Mouse (Mus musculus) C2C12 (cell line): Measurements from ENCODE around the gene Sidt1. TPM values are rescaled to one million over a fixed set of nuclear protein-coding genes. Genes with fewer than 3 reads are reported as not detected.

Source experiments
- H3K27me3 ChIP-seq: one replicate; pipeline ENCODE4 v1.6.1; 2011; ENCODE audit not compliant: control insufficient read depth, insufficient read depth, insufficient read length
- H3K36me3 ChIP-seq: one replicate; pipeline ENCODE4 v1.6.1; 2011; ENCODE audit not compliant: control insufficient read depth, insufficient read depth
- H3K4me3 ChIP-seq: one replicate; pipeline ENCODE4 v1.5.1; 2011; ENCODE audit warnings: mild to moderate bottlenecking, control low read depth; ENCODE audit not compliant: poor library complexity, insufficient read depth, severe bottlenecking
- H3K79me2 ChIP-seq: one replicate; pipeline ENCODE4 v1.6.1; 2011; ENCODE audit not compliant: control insufficient read depth, insufficient read depth
- H3K79me3 ChIP-seq: one replicate; pipeline ENCODE4 v1.6.1; 2011; ENCODE audit warnings: low read depth, control low read depth
- H3ac ChIP-seq: one replicate; pipeline ENCODE3; 2011; ENCODE audit warnings: low read depth; ENCODE audit not compliant: control insufficient read depth, insufficient read length
- CEBPB ChIP-seq: IDR thresholded peaks from one replicate; pipeline ENCODE4 v1.6.1; 2011; ENCODE audit warnings: low read depth, mild to moderate bottlenecking, control low read depth, moderate library complexity
- CTCF ChIP-seq: IDR thresholded peaks from one replicate; pipeline ENCODE4 v1.5.1; 2011; ENCODE audit not compliant: control insufficient read depth, insufficient read depth, insufficient read length
- FOSL1 ChIP-seq: IDR thresholded peaks from one replicate; pipeline ENCODE4 v1.8.0; 2011; ENCODE audit warnings: mild to moderate bottlenecking, low read length; ENCODE audit not compliant: poor library complexity, insufficient read depth, severe bottlenecking
- MAX ChIP-seq: IDR thresholded peaks from one replicate; pipeline ENCODE4 v1.6.1; 2011; ENCODE audit warnings: mild to moderate bottlenecking, control low read depth
- MYOD1 ChIP-seq: IDR thresholded peaks from one replicate; pipeline ENCODE4 v1.6.1; 2011; ENCODE audit warnings: low read depth; ENCODE audit not compliant: control insufficient read depth, insufficient read length
- MYOG ChIP-seq: IDR thresholded peaks from one replicate; pipeline ENCODE4 v1.6.1; 2011; ENCODE audit not compliant: control insufficient read depth, insufficient read length; ENCODE audit errors: extremely low read depth
- USF1 ChIP-seq: IDR thresholded peaks from one replicate; pipeline ENCODE4 v1.6.1; 2011; ENCODE audit warnings: low read depth, mild to moderate bottlenecking, control low read depth, moderate library complexity
- polyA plus RNA-seq: library from polyadenylated mRNA; unstranded; fragments of >200 nt; fragmentation: generic; extraction: Trizol; gene quantifications from one replicate; pipeline ENCODE4 v1.2.1, GENCODE M21; 2012; ENCODE audit warnings: missing spikeins

The Sidt1 gene
- polyA plus RNA-seq, 1 experiment = not detected

GRCm38 (mm10) chr16:44249985-44250384 is 83.0 kb downstream of the Sidt1 start:
- TF ChIP-seq CEBPB (no peak), MAX (no peak), MYOD1 (no peak), FOSL1 (no peak), CTCF (no peak), USF1 (no peak), MYOG (no peak)
- no peak overlapping the region for H3K4me3 ChIP-seq
- no peak overlapping the region for H3ac ChIP-seq
- H3K36me3 ChIP-seq = no peaks in the 10 kb centered on the region
- no peaks in the 10 kb centered on the region for H3K79me3 ChIP-seq
- no peaks in the 10 kb centered on the region for H3K79me2 ChIP-seq
- H3K27me3 ChIP-seq = no peaks in the 10 kb centered on the region

- Histone ChIP-seq H3K79me2 (no peaks in the 10 kb centered on the region), H3ac (no peak overlapping the region), H3K36me3 (no peaks in the 10 kb centered on the region), H3K27me3 (no peaks in the 10 kb centered on the region), H3K4me3 (no peak overlapping the region), H3K79me3 (no peaks in the 10 kb centered on the region)
- no peak for TF ChIP-seq MYOD1
- TF ChIP-seq USF1 = no peak
- TF ChIP-seq MAX = no peak
- TF ChIP-seq MYOG = no peak
- no peak for TF ChIP-seq CTCF
- no peak for TF ChIP-seq FOSL1
- no peak for TF ChIP-seq CEBPB
Observed at GRCm38 (mm10) chr16:44243323-44243722, 89.7 kb downstream of the Sidt1 start.

GRCm38 (mm10) chr16:44242633-44243032 is 90.4 kb downstream of the Sidt1 start:
- H3K36me3 ChIP-seq = no peaks in the 10 kb centered on the region
- H3K27me3 ChIP-seq = no peaks in the 10 kb centered on the region
- no peak for TF ChIP-seq FOSL1
- no peak for TF ChIP-seq MYOG
- TF ChIP-seq MYOD1 = no peak
- TF ChIP-seq CTCF = peak; percentile 80
- H3ac ChIP-seq = no peak overlapping the region
- H3K79me3 ChIP-seq = no peaks in the 10 kb centered on the region
- H3K4me3 ChIP-seq = no peak overlapping the region
- H3K79me2 ChIP-seq = no peaks in the 10 kb centered on the region

GRCm38 (mm10) chr16:44240406-44240805 is 92.6 kb downstream of the Sidt1 start:
- H3K27me3 ChIP-seq = no peaks in the 10 kb centered on the region
- H3K79me3 ChIP-seq = no peaks in the 10 kb centered on the region
- H3K79me2 ChIP-seq = no peaks in the 10 kb centered on the region
- no peaks in the 10 kb centered on the region for H3K36me3 ChIP-seq
- no peak overlapping the region for H3ac ChIP-seq
- TF ChIP-seq FOSL1 = peak; percentile 47
- peak; percentile 61 for TF ChIP-seq MAX
- no peak for TF ChIP-seq MYOD1
- TF ChIP-seq USF1 = peak; percentile 87
- H3K4me3 ChIP-seq = no peak overlapping the region

- H3K79me2 ChIP-seq = no peaks in the 10 kb centered on the region
- H3ac ChIP-seq = no peak overlapping the region
- no peak overlapping the region for H3K4me3 ChIP-seq
- no peaks in the 10 kb centered on the region for H3K36me3 ChIP-seq
- TF ChIP-seq CEBPB (no peak), MYOD1 (peak; percentile 44)
- no peaks in the 10 kb centered on the region for H3K27me3 ChIP-seq
- H3K79me3 ChIP-seq = no peaks in the 10 kb centered on the region
Observed at GRCm38 (mm10) chr16:44238835-44239263, 94.1 kb downstream of the Sidt1 start.

- H3K79me2 ChIP-seq = no peaks in the 10 kb centered on the region
- H3K79me3 ChIP-seq = no peaks in the 10 kb centered on the region
- H3K36me3 ChIP-seq = no peaks in the 10 kb centered on the region
- H3K27me3 ChIP-seq = no peaks in the 10 kb centered on the region
- H3ac ChIP-seq = no peak overlapping the region
- H3K4me3 ChIP-seq = no peak overlapping the region
- no peak for TF ChIP-seq MAX
- TF ChIP-seq CEBPB = no peak
- no peak for TF ChIP-seq FOSL1
- no peak for TF ChIP-seq CTCF
- TF ChIP-seq USF1 = no peak
- TF ChIP-seq MYOG = no peak
- no peak for TF ChIP-seq MYOD1
Observed at GRCm38 (mm10) chr16:44237836-44238235, 95.2 kb downstream of the Sidt1 start.
